Mouse (Mus musculus) mouse embryonic stem cell (cell line): ENCODE results near the gene Hps3.
"Not testable (repeated sequence)": the region's sequence is repeated elsewhere in the genome, so short reads cannot be mapped to it uniquely, and the experiment has no call there.

Source experiments
- in situ Hi-C, 2 experiments: fragments of 300-500 bp; cut with MboI; formaldehyde crosslinking; loops; 1 replicate in 1 of 2; 3 replicates in 1 of 2; pipeline ENCODE4 v1.14.3; 2019 to 2020; ENCODE audit warnings: low sequenced_read_pairs in 2 of 2, low pct_unique_long_range_greater_than_20kb in 1 of 2, mixed read lengths in 1 of 2; ENCODE audit not compliant: unreplicated experiment in 1 of 2

Gene Hps3

DNA sequence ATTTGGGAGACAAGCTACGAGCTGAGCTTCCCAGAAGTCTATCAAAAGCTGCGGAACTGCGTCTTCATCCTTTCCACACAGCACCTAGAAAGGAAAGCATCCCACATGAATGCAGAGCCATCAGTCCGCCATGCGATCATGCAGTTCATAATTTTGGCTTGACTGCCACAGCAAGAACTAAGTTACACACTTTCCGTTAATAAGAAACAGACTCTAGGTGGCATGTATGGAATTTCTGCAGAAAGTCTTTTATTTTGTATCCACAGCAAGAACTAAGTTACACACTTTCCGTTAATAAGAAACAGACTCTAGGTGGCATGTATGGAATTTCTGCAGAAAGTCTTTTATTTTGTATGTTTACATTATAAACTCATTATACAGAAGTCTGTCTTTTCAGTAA is 24.2 kb downstream of the Hps3 start:
- in situ Hi-C loops: not testable (repeated sequence)

DNA sequence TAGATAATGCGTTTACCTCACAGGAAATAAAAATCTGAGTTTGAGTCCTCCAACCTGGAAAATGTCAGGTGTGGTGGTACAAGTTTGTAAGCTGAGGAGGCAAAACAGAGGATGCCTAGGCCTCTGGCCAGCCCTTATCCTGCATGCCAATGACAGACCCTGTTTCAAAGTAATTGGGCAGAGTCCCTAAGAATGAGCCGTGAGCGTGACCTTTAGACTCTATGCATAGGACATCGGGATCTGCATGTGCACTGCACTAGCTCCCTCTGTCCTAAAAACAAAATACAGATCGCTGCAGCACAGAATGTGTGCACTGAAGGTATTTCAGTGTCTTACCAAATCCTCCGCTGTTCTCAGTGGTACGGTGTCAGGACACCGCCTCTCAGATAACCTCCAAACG is 24.7 kb downstream of the Hps3 start:
- in situ Hi-C loops: no loop called here

DNA sequence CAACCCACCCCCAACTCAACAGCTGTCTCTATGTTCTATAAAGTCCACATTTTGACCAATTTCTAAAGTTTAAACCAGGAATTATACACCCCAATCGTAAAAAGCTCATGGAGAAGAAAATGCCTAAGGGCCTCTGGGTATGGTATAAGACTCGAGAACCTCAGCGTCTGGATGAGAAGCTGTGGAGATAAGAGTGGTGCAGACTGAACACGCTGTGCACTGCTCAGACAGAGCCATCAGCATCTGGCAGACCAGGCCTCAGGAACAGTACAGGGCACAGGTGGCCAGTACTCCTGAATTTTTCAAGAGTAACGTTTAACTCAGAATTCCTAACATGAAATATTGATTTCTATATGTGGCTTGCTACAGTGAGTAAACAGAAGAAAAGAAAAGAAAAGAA is 27.4 kb downstream of the Hps3 start:
- in situ Hi-C loops: no loop called here

DNA sequence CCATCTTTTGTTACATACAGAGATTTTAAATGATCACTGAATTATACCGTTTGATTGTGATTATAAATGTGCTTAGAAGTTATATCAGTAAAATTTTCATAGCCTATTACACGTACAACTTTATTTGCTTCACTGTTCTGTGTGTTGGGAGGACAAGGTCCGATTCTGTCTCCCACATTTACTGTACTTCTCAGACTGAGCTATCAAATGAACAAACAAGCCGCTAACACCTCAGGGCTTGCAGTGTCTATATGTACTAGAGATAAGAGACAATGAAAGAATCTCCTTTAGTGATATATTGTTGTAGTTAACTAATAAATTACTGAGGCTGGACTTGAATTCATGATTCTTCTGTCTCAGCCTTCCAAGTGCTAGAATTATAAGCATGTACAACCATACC is 27.8 kb downstream of the Hps3 start:
- in situ Hi-C loops: no loop called here

DNA sequence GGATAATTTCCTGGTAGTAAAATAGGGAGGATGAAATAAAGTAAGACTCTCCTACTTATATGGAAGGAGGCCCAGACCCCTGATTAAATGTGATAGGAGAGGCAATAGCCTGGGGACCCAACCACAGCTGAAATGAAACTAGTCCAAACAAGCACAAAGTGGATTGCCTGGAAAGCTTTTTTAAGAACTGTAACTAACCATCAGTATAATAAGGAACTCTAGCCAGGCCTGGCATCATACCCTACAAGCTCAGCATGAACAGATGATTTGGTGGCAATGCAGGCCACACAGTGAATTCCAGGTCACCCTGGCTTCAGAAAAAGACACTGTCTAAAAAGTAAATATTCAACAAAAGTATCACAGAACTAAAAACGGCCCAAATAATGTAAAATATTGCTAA is 29.5 kb downstream of the Hps3 start:
- in situ Hi-C loops: no loop called here

DNA sequence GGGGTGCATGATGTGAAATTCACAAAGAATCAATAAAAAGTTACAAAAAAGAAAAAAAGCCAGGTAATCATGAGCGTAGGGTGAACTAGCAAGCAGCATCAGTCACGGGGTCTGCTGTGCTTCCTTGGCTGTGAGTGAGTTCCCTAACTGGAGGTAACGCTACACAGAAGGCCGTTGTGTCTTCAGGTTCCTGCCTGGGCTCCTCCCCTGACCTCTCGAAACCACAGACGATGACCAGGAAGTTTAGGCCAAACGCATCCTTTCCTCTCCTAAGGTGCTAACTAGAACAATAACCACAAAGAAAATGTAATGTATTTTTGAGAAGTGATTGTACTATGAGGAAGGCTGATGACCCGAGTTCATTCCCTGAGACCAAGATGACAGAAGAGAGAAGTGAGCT is 30.7 kb downstream of the Hps3 start:
- in situ Hi-C loops: no loop called here

DNA sequence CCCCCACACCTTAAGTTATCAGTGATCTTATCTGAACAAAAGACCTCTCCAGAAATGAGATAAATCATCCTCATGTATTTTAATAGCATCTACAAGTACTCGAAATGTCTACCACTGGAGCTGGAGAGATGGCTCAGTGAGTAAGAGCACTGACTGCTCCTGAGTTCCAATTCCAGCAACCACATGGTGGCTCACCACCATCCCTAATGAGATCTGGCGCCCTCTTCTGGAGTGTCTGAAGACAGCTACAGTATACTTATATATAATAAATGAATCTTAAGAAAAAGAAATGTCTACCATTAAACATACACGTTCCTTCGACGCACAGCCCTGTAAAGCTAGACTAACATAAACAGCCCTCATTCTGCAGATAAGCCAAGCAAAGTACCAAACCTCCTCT is 32.3 kb downstream of the Hps3 start:
- in situ Hi-C loops: no loop called here

DNA sequence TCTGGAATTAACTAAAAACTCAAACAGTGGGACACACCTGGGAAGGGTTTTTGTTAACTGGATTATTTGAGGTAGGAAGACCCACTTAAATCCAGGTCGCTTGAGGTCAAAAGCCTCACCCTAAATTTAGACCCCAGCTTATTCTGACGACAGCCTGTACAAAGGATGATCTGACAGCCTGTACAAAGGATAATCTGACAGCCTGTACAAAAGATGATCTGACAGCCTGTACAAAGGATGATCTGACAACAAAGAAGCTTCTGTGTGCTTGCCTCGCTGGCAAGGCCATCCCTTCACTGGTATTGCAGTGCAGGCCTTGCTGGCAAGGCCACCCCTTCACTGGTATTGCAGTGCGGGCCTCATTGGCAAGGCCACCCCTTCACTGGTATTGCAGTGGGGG is 34.3 kb downstream of the Hps3 start:
- in situ Hi-C loops: no loop called here

DNA sequence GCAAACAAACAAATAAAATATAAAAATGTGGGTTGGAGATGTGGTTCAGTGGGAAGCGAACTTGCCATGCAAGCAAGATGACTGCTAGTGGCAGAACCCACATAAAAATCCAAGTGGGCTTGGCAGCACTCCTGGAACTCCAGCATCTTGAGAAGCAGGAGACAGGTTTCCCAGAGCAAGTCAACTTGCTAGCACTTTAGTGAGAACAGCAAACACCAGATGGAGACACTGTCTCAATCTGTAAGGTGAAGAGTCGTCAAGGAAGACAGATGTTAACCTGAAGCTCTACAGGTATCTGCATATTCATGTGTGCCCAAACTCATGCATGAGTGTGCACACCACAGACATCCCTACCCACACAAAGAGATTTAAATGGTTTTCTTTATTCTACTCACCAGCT is 35.6 kb downstream of the Hps3 start:
- in situ Hi-C loops: no loop called here

DNA sequence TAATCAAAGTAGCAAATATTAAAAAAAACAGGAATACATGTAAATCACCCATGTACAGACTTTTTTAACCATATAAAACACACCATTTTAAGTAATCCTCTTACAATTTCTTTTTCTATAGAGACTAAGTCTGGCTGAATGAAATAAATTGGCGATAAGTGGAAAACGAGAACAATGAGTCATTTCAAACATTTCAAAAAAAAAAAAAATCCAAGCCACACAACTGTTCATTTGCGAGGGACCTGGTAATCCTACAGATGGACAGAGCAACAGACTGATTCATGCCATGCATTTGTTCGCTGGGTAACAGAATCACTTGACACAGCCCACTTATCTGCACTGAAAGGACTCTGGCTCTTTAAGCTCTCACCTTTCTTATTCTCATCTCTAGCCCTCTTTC is 42.7 kb downstream of the Hps3 start:
- in situ Hi-C loops: no loop called here

DNA sequence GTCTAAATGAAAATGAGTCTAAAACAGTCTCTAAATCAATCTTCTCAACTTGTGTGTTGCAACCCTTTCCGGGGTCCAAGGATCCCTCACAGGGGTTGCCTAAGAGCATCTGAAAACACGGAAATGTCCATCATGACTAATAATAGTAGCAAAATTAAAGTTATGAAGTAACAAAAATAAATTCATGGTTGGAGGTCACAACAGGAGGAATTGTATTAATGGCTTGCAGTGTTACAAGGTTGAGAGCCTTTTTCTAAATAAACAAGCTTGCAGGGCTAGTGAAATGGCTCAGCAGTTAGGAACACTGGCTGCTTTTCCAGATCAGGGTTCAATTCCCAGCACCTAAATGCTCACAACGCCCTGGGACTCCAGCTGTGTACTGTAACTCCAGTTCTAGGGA is 45.1 kb downstream of the Hps3 start:
- in situ Hi-C loops: no loop called here

DNA sequence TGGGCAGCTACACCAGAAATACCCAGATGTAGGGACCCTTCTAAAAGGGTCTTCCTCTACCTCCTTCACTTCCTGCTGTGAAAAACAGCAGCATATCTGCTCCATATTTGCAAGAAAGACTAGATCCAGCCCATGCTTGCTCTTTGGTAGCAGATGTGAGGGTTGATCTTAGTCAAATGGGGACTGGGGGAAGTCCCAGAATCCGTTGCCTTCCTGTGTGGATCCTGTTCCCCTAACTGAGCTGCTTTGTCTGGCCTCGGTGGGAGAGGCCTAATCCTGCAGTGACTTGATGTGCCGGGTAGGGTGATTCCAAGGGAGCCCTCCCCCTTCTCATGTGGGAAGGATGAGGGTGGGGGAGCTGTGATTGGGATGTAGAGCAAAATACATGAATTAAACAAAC is 49.0 kb downstream of the Hps3 start:
- in situ Hi-C loops: no loop called here

DNA sequence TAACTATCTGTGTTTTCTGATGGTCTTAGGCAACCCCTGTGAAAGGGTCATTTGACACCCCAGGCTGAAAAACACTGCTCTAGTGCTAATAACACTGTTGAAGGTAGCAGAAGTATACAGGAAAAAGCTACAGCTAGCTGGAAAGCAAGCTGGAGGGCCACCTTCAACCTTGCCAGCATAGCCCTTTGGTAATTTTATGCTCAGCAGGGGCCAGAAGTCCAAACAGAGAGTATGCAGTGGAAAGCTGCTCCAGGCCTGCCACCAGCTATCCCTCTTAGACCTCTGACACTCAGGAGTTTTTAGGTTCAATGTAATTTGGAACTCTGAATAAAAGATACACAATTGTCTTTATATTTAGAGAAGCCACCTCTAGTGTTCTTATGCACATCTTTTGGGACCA is 52.3 kb downstream of the Hps3 start:
- in situ Hi-C loops: no loop called here

DNA sequence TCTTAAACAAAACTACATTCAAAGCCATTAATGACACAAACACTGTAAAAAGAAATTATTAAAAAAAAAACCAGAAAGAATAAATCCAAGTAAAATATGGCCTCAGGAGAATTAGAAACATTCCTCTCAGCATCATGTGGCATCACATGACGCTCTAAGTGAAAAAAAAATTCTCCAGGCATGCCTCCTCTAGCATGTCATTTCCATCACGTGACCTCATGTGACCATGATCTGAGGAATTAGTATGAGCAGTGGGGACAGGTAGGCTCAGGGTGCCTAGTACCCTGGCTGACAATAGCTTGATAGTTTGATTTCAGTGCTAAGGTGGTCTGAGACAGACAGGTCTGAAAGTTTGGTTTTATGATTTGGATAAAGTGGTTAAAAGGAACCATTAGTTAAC is 54.0 kb downstream of the Hps3 start:
- in situ Hi-C loops: no loop called here

DNA sequence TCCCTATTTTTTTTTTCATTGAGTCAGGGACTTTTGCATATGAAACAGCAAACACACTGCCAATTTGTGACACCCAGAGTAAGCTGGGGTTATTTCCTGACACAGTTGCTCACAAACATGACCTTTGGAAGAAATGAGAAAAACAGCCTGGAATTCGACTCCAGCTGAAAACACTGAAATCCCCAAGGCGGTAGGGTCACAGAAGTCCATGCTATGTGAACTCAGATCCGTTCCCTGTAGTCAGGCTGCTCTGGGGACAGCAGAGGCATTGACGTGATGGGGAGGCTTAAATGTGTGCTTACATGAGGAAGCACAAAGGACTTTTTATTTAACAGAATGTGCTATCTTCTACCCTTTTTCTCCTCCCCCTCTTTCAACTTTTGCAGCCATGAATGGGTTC is 56.6 kb downstream of the Hps3 start:
- in situ Hi-C loops: no loop called here

DNA sequence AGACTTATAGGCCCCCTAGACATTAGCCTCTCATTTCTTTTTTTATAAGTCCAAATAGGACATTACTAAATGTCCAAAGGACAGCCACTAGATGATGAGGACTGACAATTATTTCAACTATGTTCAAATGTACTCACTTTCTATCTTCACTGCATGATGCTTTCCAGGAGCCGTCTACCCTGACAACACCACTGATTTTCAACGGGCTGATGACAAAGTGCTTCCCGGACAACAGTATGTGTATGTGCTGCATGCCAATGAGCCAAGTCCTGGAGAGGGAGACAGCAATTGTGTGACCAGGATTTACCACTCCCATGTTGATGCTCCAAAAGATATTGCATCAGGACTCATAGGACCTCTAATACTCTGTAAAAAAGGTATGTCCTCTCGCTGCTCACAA is 69.0 kb downstream of the Hps3 start:
- in situ Hi-C loops: no loop called here

DNA sequence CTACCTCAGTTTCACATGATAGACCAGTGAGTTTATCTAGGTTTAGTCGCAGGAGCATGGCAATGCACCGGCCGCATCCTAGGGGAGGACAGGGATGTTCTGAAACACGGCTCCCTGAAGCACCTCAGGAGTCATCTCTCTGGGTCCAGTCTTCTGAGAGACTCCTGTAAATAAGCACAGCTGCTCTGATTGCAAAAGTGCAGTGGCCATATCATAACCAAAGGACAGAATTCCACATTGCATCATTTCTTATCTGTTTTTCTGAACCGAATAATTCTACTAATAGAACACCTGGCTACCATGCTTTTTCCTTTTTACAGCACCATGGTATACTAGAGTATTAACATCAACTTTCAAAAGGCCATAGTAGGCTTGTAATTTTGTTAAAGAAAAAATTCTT is 69.9 kb downstream of the Hps3 start:
- in situ Hi-C loops: no loop called here

DNA sequence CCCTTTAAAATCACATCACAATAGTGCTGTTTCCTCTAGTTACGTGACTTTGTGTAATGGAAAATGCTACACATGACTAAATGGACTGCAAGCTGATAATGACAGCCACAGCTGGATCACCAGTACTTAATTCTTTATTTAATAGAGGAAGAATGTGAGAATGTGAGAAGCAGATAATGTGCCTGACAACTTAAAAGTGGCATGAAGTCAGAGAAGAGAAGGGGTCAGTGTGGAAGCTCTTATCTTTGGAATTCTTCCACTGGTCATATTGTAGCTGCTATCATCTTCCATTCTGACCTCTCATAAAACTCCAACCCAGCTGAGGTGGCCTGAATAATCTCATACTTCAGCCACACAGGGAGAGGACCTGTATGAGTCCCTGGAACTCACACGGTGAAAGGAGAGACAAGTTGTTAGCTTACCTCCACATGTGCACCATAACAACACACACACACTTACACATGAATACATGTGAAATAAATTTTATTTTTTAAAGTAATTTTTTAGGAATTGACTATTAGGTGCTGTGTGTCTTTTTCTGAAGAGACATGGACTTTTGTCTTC is 70.4 kb downstream of the Hps3 start:
- in situ Hi-C loops: no loop called here

DNA sequence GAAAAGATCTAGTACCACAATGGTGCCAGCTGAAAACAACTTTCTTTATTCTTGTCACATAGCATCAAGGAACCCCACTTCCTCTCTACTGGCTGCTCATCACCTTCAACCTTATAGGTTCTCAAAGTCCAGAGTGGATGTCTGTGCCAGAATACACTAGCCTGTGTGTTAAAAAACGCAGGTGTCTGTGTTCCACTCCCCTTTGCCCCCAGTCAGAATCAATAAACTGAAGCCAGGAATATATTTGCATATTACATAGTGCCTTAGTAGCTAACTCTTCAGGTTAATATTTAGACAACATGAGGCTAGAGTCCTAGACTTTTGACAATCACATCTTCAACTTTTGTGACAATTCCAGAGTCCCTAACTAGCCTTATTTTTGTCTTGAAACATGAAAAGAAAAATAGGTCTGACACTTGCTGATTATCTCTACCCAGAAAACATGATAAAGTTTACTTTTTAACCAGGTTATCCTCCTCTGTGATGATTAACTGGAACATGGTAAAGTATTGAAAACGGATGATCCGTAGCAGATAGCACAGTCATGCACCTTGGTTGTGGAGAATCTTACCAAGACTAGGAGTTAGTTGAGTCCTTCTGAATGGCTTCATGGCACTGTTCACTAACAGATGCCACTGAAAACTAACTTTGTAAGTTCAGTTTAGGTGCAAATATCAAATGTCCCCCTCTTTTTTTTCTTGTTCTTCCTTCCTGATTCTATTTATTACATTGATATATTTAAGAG is 72.2 kb downstream of the Hps3 start:
- in situ Hi-C loops: no loop called here

DNA sequence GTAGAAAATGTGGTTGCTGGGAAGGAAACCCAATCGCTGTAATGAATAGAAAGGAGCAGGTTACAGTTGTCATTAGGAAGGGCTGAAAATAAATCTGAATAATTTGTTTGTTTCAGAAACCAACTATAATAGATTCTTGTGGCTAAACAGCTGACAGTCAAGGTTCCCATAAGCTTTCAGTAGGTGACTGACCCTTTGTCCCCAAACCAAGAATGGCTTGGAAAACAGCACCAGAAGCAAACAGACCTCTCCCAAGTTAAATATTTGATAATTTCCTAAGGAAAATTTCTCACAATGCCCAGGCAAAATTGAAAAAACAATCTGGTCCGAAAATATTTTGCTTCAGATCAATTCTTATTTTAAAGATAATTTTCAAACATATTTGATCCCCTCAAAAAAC is 73.8 kb downstream of the Hps3 start:
- in situ Hi-C loops: no loop called here
